Mouse (Mus musculus): ENCODE data around the gene Snrpa.

GRCm38 (mm10) chr7:27227676-27228075, 31.6 kb upstream of the Snrpa start:
- no peak for TF ChIP-seq CTCF (IDR thresholded peaks at IDR 0.05; ENCODE audit: low read depth)
- TF ChIP-seq EP300 (optimal IDR thresholded peaks at IDR 0.05) = no peak
